Mouse (Mus musculus) megakaryocyte-erythroid progenitor cell, adult 5-6 weeks (primary cell): ENCODE data around the gene F7. TPM values are rescaled to one million over a fixed set of nuclear protein-coding genes. Genes with fewer than 3 reads are reported as not detected.
"Not testable (repeated sequence)": the region's sequence is repeated elsewhere in the genome, so short reads cannot be mapped to it uniquely, and the experiment has no call there.

Experiments used
- ATAC-seq: replicated peaks from 2 replicates; pipeline ENCODE4 v1.8.0; 2016; ENCODE audit warnings: mild to moderate bottlenecking, inconsistent platforms; ENCODE audit not compliant: severe bottlenecking, poor library complexity, low FRiP score, low TSS enrichment
- total RNA-seq, 2 experiments: library from RNA; stranded (forward) in 1 of 2; stranded (reverse) in 1 of 2; fragments of 200-1000, 215-1000 nt in 1 of 2; fragments of >200 nt in 1 of 2; fragmentation: Nextera tagmentation in 1 of 2; gene quantifications; 2 replicates each; pipeline ENCODE4 v1.2.3; 2014 to 2017

Gene F7
- total RNA-seq, 2 experiments from 2014 or later = not detected

DNA sequence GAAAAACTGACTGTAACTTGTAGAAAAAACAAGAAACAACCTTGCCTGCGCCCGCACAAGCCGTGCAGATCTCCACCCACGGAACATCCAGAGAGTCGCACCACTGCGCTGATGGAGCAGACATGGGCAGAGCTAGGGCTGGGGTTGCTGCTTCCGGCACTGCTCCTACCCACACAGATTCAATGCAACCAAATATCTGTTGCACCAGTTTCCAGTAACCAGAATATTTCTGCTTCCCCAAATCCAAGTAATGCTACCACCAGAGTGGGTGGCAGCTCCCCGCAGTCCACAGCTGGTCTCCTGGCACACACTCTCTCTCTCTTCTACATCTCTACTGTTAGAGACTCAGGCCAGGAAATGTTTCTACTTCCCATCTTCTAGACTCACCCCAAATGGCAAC is 4.0 kb upstream of the F7 start:
- ATAC-seq = no peak

DNA sequence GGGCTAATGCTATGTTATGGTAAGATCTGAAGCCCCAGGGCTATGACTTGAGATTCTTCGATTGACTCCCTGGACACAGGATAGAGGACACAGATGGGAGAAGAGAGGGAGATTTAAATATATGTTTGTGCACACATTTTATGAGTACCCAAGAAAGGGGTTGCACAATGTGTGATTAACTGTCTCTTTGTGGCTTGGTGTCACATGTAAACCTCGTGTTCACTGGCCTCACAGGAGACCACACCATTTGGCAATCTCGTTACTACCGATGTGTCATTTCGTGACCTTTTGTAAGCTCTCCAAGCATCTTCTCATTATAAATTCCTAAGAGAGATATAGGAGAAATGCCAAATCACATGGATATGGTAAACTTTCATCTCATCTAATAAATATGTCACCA is 1.8 kb downstream of the F7 start:
- no peak for ATAC-seq

DNA sequence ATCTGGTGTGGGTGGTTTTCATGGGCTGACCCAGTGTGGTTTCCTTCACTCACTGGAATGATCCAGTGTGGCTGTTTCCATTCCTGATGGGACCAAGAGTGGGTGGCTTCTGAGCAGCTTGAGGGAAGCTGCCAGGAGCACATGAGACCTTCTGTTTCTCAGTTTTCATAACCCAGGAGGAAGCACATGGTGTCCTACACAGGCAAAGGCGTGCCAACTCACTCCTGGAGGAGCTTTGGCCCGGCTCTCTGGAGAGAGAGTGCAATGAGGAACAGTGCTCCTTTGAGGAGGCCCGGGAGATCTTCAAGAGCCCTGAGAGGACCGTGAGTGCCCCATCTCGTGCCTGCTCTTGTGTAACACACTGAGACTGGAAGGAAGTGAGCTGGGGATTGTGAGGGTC is 2.6 kb downstream of the F7 start:
- ATAC-seq = no peak

DNA sequence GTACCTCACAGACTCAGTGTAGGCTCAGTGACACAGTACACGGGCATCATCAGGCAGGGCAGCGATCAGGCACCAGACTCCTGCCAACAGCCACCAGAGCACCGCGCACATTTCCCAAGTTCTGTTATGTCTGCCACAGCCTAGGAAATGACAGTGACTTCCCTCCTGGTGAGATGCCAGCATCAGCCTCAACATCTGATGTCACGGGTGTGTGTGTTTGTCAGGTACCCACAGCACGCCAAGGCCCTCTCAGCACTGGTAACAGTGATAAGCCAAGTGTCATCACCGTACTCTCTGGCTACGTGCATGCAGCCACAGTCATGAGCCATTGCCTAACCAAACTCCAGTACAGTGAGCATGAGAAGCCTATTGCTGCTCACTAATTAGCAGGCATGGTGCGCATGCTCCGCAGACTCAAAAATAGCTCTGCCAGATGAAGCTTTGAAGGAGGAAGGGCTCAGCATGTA is 10.5 kb downstream of the F7 start:
- peak; percentile 51; the same call in 1 of the 2 replicates for ATAC-seq

DNA sequence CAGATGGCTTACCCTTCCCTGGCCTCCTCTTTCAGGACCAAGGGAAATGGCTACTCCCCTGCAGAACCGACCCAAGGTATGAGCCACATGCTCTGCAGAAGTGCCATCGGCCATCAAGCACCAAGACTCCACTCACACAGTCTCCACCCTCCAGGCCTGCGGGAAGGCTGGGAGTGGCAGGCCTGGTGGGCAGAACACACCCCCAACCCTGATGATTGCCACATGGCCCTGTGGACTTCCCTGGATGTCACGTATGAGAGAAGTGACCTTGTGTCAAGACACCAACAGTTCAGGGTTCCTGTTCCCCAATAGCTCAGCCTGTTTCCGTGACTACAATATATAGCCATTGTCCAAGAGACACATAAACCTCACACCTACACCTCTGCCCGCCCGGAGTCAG is 11.2 kb downstream of the F7 start, which contains the start of gene F10:
Gene F10, plus strand, starts transcription at position 294 of the 400 bp plus-strand sequence.
- ATAC-seq = no peak

DNA sequence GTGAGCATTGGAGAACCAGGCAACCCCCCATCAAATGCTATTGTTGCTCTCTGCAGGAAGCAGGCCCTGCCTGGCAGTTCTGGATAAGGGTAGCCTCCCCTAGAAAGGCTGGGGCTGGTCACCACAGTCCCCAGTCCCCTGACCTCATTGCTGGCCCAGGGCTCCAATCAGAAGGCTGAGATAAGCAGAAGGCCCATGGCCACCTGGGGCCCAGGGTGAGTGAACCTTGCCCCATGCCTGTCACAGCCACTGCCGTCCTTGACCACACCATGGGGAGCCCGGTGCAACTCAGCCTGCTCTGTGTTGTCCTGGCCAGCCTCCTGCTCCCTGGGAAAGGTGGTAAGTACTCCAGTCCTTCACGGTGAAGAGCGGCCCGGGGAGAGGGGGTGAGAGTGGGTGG is 11.7 kb downstream of the F7 start:
- no peak for ATAC-seq

DNA sequence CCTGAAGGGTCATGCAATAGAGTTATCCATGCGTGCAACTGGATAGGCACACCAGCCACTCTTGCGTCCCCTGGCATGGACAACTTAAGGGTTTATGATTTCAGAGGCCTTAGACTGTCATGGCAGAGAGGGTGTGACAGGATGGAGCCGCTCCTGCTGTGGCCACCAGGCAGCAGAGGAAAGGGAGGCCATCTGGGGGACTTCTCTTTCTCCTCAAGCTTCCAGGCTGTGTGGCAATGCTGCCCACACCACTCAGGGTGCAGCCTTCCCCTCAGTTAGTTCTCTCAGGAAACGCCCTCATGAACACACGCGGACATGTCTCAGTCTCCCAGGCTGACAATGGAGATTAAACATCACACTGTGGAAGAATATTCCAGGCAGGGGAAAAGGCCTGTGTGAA is 13.2 kb downstream of the F7 start:
- ATAC-seq = no peak

DNA sequence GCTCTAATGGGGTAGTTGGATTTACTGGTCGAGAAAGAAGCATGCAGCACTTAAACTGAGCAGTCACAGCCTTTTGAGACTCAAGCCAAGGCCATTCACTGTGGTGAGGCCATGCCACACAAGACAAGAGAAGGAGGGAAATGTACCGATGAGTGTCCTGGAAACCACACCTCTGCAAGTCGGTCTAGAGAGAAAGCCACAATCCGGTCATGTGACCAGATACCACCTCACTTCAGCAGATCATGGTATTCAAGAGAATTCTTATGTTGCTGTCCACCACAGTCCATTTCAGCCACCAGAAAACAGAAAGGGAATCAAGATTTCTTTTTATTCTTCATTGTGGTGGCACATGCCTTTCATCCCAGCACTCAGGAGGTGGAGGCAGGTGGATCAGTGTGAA is 15.6 kb downstream of the F7 start:
- no peak for ATAC-seq

DNA sequence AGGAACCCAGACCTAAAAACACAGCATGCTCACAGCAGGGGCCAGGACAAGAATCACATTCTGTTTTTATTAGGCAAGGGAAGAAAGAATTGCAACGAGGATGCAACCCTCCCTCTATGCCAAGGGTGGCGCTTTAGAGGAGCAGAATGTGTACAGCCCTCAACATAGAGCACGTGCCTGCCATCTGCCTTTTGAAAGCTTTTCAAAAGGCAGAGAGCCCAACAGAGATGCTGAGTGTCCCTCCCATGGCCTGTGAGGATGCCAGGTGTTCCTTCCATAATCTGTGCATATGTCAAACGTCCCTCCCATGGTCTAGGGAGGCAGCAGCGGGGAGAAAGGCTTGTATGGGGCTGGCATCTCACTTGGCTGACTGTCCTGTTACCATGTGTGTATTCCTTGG is 21.8 kb downstream of the F7 start:
- ATAC-seq = no peak

DNA sequence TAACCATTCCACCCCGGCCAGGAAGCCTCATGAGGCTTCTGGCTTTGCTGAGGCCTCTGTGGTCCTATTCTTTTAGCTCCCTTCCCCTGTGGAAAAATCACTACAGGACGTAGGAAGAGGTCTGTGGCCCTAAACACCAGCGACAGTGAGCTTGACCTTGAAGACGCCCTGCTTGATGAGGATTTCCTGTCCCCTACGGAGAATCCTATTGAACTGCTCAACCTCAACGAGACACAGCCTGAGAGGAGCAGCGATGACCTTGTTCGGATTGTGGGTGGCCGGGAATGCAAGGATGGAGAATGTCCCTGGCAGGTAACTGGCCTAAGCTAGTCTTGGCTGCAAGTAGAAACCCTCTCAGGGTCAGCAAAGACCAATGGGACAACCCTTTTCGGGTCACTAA is 24.7 kb downstream of the F7 start:
- no peak for ATAC-seq

DNA sequence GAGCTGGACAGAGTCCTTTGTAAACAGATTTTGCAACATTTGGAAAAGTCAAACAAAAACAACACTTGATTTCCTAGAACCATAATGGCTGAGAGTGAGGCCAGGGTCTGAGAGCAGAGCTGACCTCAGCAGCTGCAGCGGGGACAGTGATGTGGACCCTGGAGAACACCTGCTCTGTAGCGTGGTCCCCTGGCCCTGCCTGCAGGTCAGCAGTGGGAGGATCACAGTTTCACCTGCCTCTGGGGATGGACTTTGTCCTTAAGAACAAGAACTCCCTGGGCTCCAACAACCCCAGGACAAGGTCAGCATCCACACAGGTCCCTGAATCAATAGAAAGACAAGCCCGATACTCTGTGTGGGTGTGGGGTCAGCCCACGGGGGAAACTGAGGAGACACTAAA is 31.5 kb downstream of the F7 start:
- ATAC-seq = no peak

DNA sequence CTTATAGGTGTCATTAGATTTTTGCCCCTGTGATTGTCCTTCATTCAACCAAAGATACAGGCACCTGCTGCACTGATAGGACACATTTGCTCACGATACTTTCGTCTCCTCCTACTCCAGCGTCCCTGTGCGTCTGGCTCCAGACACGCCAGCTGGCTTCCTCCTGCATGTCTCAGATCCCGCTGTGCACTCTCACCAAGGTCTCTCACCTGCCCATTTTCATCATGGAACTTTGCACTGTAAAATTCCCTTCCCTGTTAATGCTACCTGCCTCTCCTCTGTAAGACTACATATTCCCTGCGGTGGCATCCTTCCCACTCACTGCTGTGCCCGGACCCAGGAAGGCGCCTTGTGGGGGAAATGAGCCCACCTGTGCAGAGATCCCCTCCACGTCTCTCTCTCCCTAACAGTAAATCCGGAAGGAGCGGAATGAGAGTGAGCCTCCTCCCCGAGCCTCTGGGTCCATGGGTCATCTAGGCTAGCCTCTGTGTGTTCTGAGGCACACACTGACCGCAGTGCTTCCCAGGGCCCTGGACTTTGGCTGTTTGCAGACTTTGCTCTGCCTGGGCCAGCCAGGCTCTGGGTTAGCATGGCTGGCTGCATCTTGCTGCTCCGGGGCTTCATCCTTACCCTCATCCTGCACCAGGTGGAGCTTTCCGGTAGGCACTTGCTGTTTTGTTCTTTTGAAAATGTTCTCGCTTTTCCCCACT is 34.8 kb downstream of the F7 start, which contains the start of gene Proz:
Gene Proz, plus strand, starts transcription at position 474 of the 710 bp plus-strand sequence.
- no peak for ATAC-seq

DNA sequence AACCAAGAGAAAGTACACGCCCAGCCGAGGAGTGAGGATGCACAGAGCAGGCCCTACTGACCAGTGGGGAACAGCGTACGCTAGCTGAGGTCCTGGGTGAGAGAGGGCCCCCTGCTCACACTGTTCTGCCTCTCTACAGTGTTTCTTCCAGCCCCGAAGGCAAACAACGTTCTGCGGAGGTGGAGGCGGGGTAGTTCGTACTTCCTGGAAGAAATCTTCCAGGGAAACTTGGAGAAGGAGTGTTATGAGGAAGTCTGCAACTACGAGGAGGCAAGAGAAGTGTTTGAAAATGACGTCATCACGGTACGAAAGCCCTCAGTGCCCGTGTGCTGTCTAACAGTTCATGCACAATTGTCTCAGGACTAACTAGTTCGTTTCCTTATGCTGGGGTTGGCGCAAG is 37.3 kb downstream of the F7 start:
- no peak for ATAC-seq

DNA sequence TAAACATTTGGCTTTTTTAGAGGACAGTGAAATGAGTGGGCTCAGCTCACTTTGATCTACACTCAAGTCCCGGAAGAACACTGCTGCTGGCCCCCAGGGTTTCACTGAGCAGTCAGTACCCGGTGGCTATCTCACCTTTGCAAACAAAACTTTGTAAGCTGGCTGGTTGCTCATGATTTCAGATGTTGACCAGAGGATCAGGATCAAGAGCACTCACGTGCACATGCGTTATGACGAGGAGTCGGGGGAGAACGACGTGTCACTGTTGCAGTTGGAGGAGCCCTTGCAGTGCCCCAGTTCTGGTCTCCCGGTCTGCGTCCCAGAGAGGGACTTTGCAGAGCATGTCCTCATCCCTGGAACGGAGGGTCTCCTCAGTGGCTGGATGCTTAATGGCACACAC is 47.4 kb downstream of the F7 start:
- no peak for ATAC-seq

DNA sequence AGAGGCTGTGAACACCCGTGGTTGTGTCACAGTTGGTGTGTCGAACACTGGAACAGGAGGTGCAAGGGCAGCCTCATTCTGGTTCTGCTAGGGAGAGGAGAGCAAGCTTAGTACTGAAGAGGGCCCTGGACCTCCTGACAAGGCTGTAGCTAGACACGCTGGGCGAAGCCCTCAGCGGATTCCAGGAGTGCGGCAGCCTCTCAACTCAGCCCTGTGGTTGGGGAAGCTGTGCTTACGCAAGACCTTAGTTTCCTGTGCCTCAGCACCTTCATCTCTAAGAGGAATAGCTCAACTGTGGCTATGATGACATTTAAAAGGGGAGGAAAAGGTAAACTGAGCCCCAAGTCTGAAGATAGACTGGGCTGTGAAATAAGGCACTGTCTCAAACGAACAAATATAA is 49.2 kb downstream of the F7 start:
- no peak for ATAC-seq

DNA sequence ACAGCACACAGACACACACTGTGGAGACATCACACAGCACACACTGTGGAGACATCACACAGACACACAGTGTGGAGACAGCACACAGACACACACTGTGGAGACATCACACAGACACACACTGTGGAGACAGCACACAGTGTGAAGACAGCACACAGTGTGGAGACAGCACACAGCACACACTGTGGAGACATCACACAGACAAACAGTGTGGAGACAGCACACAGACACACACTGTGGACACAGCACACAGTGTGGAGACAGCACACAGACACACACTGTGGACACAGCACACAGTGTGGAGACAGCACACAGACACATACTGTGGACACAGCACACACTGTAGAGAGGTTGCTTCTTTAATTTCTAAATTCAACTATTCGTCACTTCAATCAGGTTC is 49.7 kb downstream of the F7 start:
- ATAC-seq = not testable (repeated sequence)

DNA sequence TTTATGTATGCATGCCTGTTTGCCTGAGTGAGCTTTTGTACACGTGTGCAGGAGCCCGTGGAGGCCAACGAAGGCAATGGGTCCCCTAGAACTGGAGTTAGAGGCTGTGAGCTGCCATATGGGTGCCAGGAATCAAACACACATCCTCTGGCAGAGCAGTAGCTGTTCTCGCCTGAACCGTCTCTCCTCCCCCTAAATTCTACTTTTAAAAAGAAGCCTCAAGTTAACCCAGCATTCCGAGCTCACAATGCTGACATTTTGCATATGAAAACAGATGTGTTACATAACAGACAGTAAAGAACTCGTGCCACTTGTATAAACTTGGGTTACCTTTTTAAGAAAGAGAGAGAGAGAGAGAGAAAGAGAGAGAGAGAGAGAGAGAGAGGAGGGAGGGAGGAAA is 51.7 kb downstream of the F7 start:
- no peak for ATAC-seq

Other genes with a start within 250 kb of the F7 start
- gene Mcf2l, start 152.2 kb upstream of the F7 start, total RNA-seq (2014; fragmentation: Nextera tagmentation) = 0.37 and 1.5 TPM in 2 replicates
- gene Mcf2l, start 152.2 kb upstream of the F7 start, total RNA-seq (2017) = 0.23 and 1.3 TPM in 2 replicates
- gene F10, start 11.3 kb downstream of the F7 start, total RNA-seq (2014; fragmentation: Nextera tagmentation) = 1.1 and 2.6 TPM in 2 replicates
- 1.1 and 1.6 TPM in 2 replicates for gene F10, start 11.3 kb downstream of the F7 start, total RNA-seq (2017)
- gene Proz, start 34.9 kb downstream of the F7 start, total RNA-seq (2014; fragmentation: Nextera tagmentation) = not detected in 2 replicates
- gene Proz, start 34.9 kb downstream of the F7 start, total RNA-seq (2017) = not detected in 2 replicates
- 21.4 and 27.9 TPM in 2 replicates for gene Pcid2, start 79.4 kb downstream of the F7 start, total RNA-seq (2014; fragmentation: Nextera tagmentation)
- gene Pcid2, start 79.4 kb downstream of the F7 start, total RNA-seq (2017) = 10.1 and 26.9 TPM in 2 replicates
- 147 and 173 TPM in 2 replicates for gene Cul4a, start 79.6 kb downstream of the F7 start, total RNA-seq (2014; fragmentation: Nextera tagmentation)
- gene Cul4a, start 79.6 kb downstream of the F7 start, total RNA-seq (2017) = 156 and 175 TPM in 2 replicates
- 102 and 143 TPM in 2 replicates for gene Lamp1, start 133.1 kb downstream of the F7 start, total RNA-seq (2014; fragmentation: Nextera tagmentation)
- gene Lamp1, start 133.1 kb downstream of the F7 start, total RNA-seq (2017) = 157 and 169 TPM in 2 replicates
- gene Grtp1, start 174.6 kb downstream of the F7 start, total RNA-seq (2014; fragmentation: Nextera tagmentation) = 1.7 and 3.4 TPM in 2 replicates
- 1.1 TPM in 1 of 2 replicates, not detected in the other for gene Grtp1, start 174.6 kb downstream of the F7 start, total RNA-seq (2017)
- not detected in 2 replicates for gene Adprhl1, start 228.1 kb downstream of the F7 start, total RNA-seq (2014; fragmentation: Nextera tagmentation)
- gene Adprhl1, start 228.1 kb downstream of the F7 start, total RNA-seq (2017) = not detected in 2 replicates